Mouse (Mus musculus): ENCODE measurements around the gene 0610010K14Rik. TPM values are rescaled to one million over a fixed set of nuclear protein-coding genes. Genes with fewer than 3 reads are reported as not detected.

Gene 0610010K14Rik
- polyA plus RNA-seq, 1 experiment from 2014 or later: 183 TPM

DNA sequence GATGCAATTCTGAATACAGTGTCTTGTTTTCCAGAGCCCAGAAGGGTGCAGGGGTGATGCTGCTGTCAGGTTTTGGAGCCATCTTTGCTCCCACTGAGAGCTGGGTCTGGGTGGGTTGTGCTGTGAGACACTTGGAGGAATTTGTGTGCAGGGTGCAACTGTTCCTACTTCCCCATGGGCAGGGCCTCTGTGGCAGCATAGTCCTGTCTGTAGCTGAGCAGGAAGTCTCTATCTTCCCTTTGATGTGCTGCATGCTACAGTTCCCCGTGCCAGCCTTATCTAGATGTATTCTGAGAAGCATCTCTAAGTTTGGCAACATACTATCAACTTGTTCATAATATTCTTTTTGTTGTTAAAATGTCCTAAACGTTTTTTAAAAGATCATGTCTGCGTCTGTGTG lies 27.5 kb upstream of the 0610010K14Rik start:
- Histone ChIP-seq H3K9ac (ENCODE audit: low read length) (no peak overlapping the region), H3K4me3 (ENCODE audit: low read depth, low read length) (no peak overlapping the region), H3K27me3 (ENCODE audit: control insufficient read depth, insufficient read depth, low read length) (no peaks in the 10 kb centered on the region), H3K27ac (ENCODE audit: low read depth, low read length) (no peak overlapping the region), H3K9me3 (ENCODE audit: control insufficient read depth, low read length) (no peaks in the 10 kb centered on the region), H3K4me1 (ENCODE audit: control insufficient read depth, insufficient read depth, low read length) (no peaks in the 10 kb centered on the region), H3K4me2 (ENCODE audit: low read depth) (no peak overlapping the region), H3K36me3 (ENCODE audit: control insufficient read depth, insufficient read depth, low read length) (no peaks in the 10 kb centered on the region)
- DNase-seq (ENCODE audit: low spot score): no peak
- no peak for ATAC-seq (ENCODE audit: insufficient read depth, low FRiP score, low TSS enrichment)
- WGBS: 63% methylated on average over 3 of the region's 3 CpGs

DNA sequence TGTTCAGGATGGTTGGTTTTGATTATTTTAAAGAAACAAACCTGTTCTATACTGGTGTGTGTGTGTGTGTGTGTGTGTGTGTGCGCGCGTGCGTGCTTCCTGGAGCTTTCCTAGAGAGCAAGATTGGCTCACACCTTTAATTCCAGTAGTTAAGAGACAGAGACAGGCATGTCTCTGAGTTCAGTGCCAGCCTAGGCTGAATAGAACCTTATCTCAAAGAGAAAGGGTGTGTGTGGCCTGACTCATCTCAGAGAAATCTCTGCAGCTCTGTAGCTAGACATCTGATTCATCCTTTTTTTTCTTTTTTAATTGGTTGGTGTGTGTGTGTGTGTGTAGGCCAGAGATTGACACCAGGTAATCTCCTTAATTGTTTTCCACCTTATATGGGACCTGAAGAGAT lies 21.3 kb upstream of the 0610010K14Rik start:
- ATAC-seq (ENCODE audit: insufficient read depth, low FRiP score, low TSS enrichment) (no peak), DNase-seq (ENCODE audit: low spot score) (no peak)
- Histone ChIP-seq H3K4me1 (ENCODE audit: control insufficient read depth, insufficient read depth, low read length) (no peaks in the 10 kb centered on the region), H3K4me3 (ENCODE audit: low read depth, low read length) (no peak overlapping the region), H3K27me3 (ENCODE audit: control insufficient read depth, insufficient read depth, low read length) (peaks cover 18% of the 10 kb centered on the region), H3K27ac (ENCODE audit: low read depth, low read length) (no peak overlapping the region), H3K9ac (ENCODE audit: low read length) (no peak overlapping the region), H3K4me2 (ENCODE audit: low read depth) (no peak overlapping the region), H3K36me3 (ENCODE audit: control insufficient read depth, insufficient read depth, low read length) (no peaks in the 10 kb centered on the region), H3K9me3 (ENCODE audit: control insufficient read depth, low read length) (no peaks in the 10 kb centered on the region)
- 100% methylated on average over 4 of the region's 4 CpGs for WGBS

DNA sequence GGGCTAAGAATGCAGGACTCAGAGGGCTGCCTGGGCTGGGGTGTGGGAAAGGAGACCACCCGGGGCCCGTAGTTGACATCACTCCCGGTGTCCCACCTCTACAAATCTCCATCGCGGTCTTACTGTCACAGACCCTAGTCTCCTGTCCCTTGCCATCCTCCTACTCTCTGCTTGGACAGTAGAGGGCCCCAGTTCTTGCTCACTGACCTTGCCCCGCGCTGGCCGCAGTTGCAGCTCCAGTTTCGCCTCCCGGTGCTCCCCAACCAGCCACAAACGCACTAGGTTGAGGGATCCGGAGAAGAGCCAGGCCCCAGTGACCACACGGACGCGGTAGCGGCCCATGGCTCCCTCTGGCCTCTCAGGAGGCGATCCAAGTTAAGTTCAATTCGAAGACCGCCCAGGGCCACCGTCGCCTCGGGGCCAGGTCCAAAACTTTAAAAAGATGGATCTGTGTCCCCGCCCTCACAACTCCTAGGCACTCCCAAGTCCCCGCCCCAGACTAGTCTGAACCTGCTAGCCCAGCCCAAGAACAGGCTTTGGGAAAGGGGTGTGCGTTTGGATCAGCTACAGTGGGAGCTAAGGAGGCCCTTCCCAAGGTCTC lies 17.3 kb upstream of the 0610010K14Rik start, which contains the start of gene Alox12:
TSS of gene Alox12 (minus strand) at position 423 of the 601 bp plus-strand sequence.
- DNase-seq (ENCODE audit: low spot score) (peak; percentile 36), ATAC-seq (ENCODE audit: insufficient read depth, low FRiP score, low TSS enrichment) (no peak)
- Histone ChIP-seq H3K4me1 (ENCODE audit: control insufficient read depth, insufficient read depth, low read length) (no peaks in the 10 kb centered on the region), H3K9me3 (ENCODE audit: control insufficient read depth, low read length) (no peaks in the 10 kb centered on the region), H3K36me3 (ENCODE audit: control insufficient read depth, insufficient read depth, low read length) (no peaks in the 10 kb centered on the region), H3K27me3 (ENCODE audit: control insufficient read depth, insufficient read depth, low read length) (peaks cover 38% of the 10 kb centered on the region), H3K9ac (ENCODE audit: low read length) (peak within 1 kb of the TSS; percentile 39; the same call in 1 of the 2 replicates), H3K4me3 (ENCODE audit: low read depth, low read length) (peak within 1 kb of the TSS; percentile 21), H3K4me2 (ENCODE audit: low read depth) (peak within 1 kb of the TSS; percentile 38), H3K27ac (ENCODE audit: low read depth, low read length) (no peak within 1 kb of the TSS)
- WGBS: under 1% methylated on average over 25 of the region's 25 CpGs

DNA sequence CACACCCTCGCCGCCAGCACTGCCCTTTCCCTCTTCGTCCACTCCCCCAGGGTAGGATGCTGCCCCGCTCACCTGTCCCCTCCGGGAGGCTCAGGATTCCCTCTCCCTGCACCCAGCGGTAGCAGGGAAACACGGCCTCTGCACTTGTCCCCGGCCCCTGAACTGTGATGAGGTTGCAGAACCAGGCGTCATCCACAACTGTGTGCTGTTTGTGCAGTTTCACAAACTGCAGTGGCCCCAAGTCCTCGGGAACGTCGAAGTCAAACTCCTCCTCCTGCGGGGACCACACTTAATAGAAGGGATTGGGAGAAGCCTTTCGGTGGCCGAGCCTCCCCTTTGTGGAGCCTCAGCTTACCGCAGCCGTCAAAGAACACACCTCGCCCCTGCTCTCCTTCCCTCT lies 16.6 kb upstream of the 0610010K14Rik start:
- Histone ChIP-seq H3K4me3 (ENCODE audit: low read depth, low read length) (0 out of 2 replicates have a peak overlapping the region, but pooled peaks have one; percentile 21), H3K36me3 (ENCODE audit: control insufficient read depth, insufficient read depth, low read length) (no peaks in the 10 kb centered on the region), H3K9me3 (ENCODE audit: control insufficient read depth, low read length) (no peaks in the 10 kb centered on the region), H3K27ac (ENCODE audit: low read depth, low read length) (no peak overlapping the region), H3K4me1 (ENCODE audit: control insufficient read depth, insufficient read depth, low read length) (no peaks in the 10 kb centered on the region), H3K4me2 (ENCODE audit: low read depth) (peak overlapping the region; percentile 38; the same call in 1 of the 2 replicates), H3K27me3 (ENCODE audit: control insufficient read depth, insufficient read depth, low read length) (peaks cover 38% of the 10 kb centered on the region), H3K9ac (ENCODE audit: low read length) (no peak overlapping the region)
- no peak for DNase-seq (ENCODE audit: low spot score)
- 2% methylated on average over 18 of the region's 18 CpGs for WGBS
- no peak for ATAC-seq (ENCODE audit: insufficient read depth, low FRiP score, low TSS enrichment)

DNA sequence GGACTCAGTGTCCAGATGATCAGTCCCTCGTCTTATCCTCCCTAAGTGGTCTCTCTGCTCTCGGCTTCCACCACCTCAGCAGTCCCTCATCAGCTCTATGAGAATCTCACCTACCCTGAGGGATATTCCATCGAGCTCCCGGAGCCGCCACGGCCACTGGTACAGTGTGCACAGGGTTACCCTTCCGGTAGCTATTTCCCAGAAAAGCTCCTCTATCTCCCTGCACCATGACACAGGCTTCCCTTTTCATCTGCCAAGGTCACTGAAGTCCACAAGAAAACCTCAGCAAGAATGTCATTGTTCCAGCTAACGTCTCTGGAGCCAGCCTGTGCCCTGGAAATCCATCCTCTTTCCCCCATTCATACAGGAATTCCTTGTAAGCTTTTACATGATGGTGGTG lies 14.1 kb upstream of the 0610010K14Rik start:
- H3K9ac ChIP-seq (ENCODE audit: low read length): no peak overlapping the region
- no peaks in the 10 kb centered on the region for H3K36me3 ChIP-seq (ENCODE audit: control insufficient read depth, insufficient read depth, low read length)
- H3K4me2 ChIP-seq (ENCODE audit: low read depth): no peak overlapping the region
- DNase-seq (ENCODE audit: low spot score) (no peak), ATAC-seq (ENCODE audit: insufficient read depth, low FRiP score, low TSS enrichment) (no peak)
- WGBS: 85% methylated on average over 8 of the region's 8 CpGs
- H3K27me3 ChIP-seq (ENCODE audit: control insufficient read depth, insufficient read depth, low read length): peaks cover 38% of the 10 kb centered on the region
- H3K4me3 ChIP-seq (ENCODE audit: low read depth, low read length): no peak overlapping the region
- H3K9me3 ChIP-seq (ENCODE audit: control insufficient read depth, low read length): no peaks in the 10 kb centered on the region
- H3K27ac ChIP-seq (ENCODE audit: low read depth, low read length): no peak overlapping the region
- no peaks in the 10 kb centered on the region for H3K4me1 ChIP-seq (ENCODE audit: control insufficient read depth, insufficient read depth, low read length)

DNA sequence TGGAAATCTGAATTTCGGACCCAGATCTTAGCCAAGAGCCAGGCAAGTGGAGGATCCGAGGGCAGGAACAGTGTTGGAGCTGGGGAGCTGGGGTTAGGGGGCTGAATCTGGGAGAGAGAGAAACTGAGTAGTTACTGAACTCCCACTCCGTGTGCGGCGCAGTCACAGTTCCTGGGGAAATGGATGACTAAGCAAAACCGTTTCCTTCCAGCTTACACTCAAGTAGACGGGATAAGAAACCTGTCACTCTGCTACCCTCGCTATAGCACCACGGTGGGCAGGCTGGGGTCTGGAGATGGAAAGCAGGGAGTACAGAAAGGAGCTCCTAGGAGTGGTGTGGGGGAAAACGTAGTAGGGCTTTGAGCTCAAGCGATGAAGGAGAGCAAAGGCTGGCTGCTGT lies 12.4 kb upstream of the 0610010K14Rik start:
- Histone ChIP-seq H3K4me3 (ENCODE audit: low read depth, low read length) (no peak overlapping the region), H3K9ac (ENCODE audit: low read length) (no peak overlapping the region), H3K9me3 (ENCODE audit: control insufficient read depth, low read length) (no peaks in the 10 kb centered on the region), H3K4me2 (ENCODE audit: low read depth) (no peak overlapping the region), H3K27ac (ENCODE audit: low read depth, low read length) (no peak overlapping the region), H3K27me3 (ENCODE audit: control insufficient read depth, insufficient read depth, low read length) (peaks cover 31% of the 10 kb centered on the region), H3K36me3 (ENCODE audit: control insufficient read depth, insufficient read depth, low read length) (no peaks in the 10 kb centered on the region), H3K4me1 (ENCODE audit: control insufficient read depth, insufficient read depth, low read length) (no peaks in the 10 kb centered on the region)
- DNase-seq (ENCODE audit: low spot score): no peak
- ATAC-seq (ENCODE audit: insufficient read depth, low FRiP score, low TSS enrichment): no peak
- WGBS: 77% methylated on average over 11 of the region's 11 CpGs

DNA sequence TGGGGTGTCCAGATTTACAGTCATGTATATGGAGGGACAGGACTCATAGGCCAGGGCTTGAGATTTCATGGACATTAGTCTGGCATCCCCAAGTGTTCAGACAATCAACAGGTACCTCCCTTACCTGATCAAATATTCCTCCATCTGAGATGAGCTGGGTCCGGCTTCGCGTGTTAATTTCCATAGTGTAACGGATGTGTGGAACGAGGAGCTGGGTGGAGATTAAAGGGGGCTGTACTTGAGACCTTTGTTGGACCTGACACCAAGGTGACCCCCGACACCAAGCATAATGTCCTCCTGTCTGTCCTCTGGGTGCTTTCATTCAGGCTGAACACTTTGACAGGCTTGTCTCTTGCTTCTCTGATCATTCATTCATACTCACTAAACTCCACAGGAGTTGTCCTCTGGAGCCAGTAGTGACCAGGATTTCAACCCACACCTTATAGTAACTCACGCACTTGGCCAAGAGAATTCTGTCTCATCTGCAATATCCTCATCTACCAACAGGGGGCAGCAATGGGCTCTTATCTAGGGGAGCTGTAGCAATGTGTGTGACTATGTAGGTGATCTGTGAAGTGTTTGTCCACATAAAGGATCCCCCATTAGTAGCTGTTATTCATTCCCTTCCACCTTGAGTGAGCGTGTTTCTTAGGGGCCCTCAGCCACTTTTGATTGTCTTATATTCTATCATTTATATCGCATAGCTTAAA lies 9.6 kb upstream of the 0610010K14Rik start:
- H3K9me3 ChIP-seq (ENCODE audit: control insufficient read depth, low read length): no peaks in the 10 kb centered on the region
- 53% methylated on average over 9 of the region's 9 CpGs for WGBS
- no peaks in the 10 kb centered on the region for H3K36me3 ChIP-seq (ENCODE audit: control insufficient read depth, insufficient read depth, low read length)
- no peaks in the 10 kb centered on the region for H3K4me1 ChIP-seq (ENCODE audit: control insufficient read depth, insufficient read depth, low read length)
- no peak overlapping the region for H3K27ac ChIP-seq (ENCODE audit: low read depth, low read length)
- ATAC-seq (ENCODE audit: insufficient read depth, low FRiP score, low TSS enrichment): no peak
- H3K27me3 ChIP-seq (ENCODE audit: control insufficient read depth, insufficient read depth, low read length): peaks cover 3% of the 10 kb centered on the region; the same call in 1 of the 2 replicates
- no peak overlapping the region for H3K4me2 ChIP-seq (ENCODE audit: low read depth)
- DNase-seq (ENCODE audit: low spot score): no peak
- H3K4me3 ChIP-seq (ENCODE audit: low read depth, low read length): no peak overlapping the region
- H3K9ac ChIP-seq (ENCODE audit: low read length): no peak overlapping the region

DNA sequence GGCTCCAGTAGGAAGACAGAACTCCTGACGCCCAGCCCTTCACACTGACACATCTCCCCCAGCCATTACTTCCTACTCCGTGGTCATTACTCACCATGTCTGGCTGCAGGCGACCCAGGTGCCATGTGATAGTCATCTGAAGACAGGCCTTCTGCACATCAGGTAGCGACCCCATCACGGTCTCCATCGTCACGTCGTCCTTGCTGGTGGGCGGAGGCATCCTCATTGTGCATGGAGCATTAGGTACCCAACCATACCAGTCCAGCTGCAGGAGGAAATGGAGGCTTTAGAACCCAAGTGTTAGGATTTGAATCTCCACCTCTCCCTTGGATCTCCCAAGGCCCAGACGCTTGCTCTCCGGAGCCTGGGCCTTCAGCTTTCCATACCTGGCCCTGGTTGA lies 4.9 kb upstream of the 0610010K14Rik start:
- Histone ChIP-seq H3K9me3 (ENCODE audit: control insufficient read depth, low read length) (no peaks in the 10 kb centered on the region), H3K36me3 (ENCODE audit: control insufficient read depth, insufficient read depth, low read length) (no peaks in the 10 kb centered on the region), H3K27me3 (ENCODE audit: control insufficient read depth, insufficient read depth, low read length) (no peaks in the 10 kb centered on the region), H3K4me2 (ENCODE audit: low read depth) (no peak overlapping the region), H3K4me1 (ENCODE audit: control insufficient read depth, insufficient read depth, low read length) (peaks cover 13% of the 10 kb centered on the region), H3K27ac (ENCODE audit: low read depth, low read length) (no peak overlapping the region), H3K9ac (ENCODE audit: low read length) (no peak overlapping the region), H3K4me3 (ENCODE audit: low read depth, low read length) (no peak overlapping the region)
- no peak for DNase-seq (ENCODE audit: low spot score)
- ATAC-seq (ENCODE audit: insufficient read depth, low FRiP score, low TSS enrichment): no peak
- WGBS: 64% methylated on average over 11 of the region's 11 CpGs
